9 mouse cellular contexts compared by ENCODE assay signal in genomic region chr2:148706409-148707201, GRCm38 (mm10). TPM values are rescaled to one million over a fixed set of nuclear protein-coding genes. Genes with fewer than 3 reads are reported as not detected.
A peak's percentile ranks its signal among the peaks of the same experiment; 100 is the strongest.
DNase-seq lines count a peak whose midpoint lies in the region; ATAC-seq and TF ChIP-seq lines count a peak whose summit lies in the region.
"Had no signal": no experiment of that assay in that cellular context is flagged by ENCODE, and none has a peak within 500 bp of the region (broad histone marks: within the 10 kb centered on the region; RNA-seq: fewer than 3 reads in every experiment).

No protein-coding gene starts in this region.

- H3K4me3 ChIP-seq in embryonic facial prominence, embryonic 12.5 days, result no peak overlapping the region
- H3K4me3 ChIP-seq in lung, postnatal 0 days (ENCODE audit: low read depth, low read length), result no peak overlapping the region

- H3K27me3 ChIP-seq in embryonic facial prominence, embryonic 12.5 days, result no peaks in the 10 kb centered on the region
- no peaks in the 10 kb centered on the region for H3K27me3 ChIP-seq in lung, postnatal 0 days (replicated peaks; ENCODE audit: insufficient read depth, low read length)
- H3K27me3 ChIP-seq in splenic B cell, adult 2 months (ENCODE audit: control insufficient read depth, insufficient read depth, low read length, poor library complexity, severe bottlenecking), result no peaks in the 10 kb centered on the region

- no peaks in the 10 kb centered on the region for H3K4me1 ChIP-seq in embryonic facial prominence, embryonic 12.5 days
- H3K4me1 ChIP-seq in lung, postnatal 0 days (ENCODE audit: insufficient read depth, low read depth, low read length), result no peaks in the 10 kb centered on the region

- H3K36me3 ChIP-seq in embryonic facial prominence, embryonic 12.5 days, result peaks cover 12% of the 10 kb centered on the region; the same call in 1 of the 2 replicates
- no peaks in the 10 kb centered on the region; the same call in 1 of the 2 replicates for H3K36me3 ChIP-seq in lung, postnatal 0 days (ENCODE audit: insufficient read depth, low read length)
- H3K36me3 ChIP-seq in splenic B cell, adult 2 months (ENCODE audit: control insufficient read depth, insufficient read depth, low read length, poor library complexity, severe bottlenecking), result no peaks in the 10 kb centered on the region

- H3K9me3 ChIP-seq in embryonic facial prominence, embryonic 12.5 days, result no peaks in the 10 kb centered on the region
- H3K9me3 ChIP-seq in lung, postnatal 0 days (ENCODE audit: low read length), result no peaks in the 10 kb centered on the region

- ATAC-seq in CD4-positive, CD25-positive, alpha-beta regulatory T cell, adult 4 months, result peak; percentile 87
- ATAC-seq in embryonic facial prominence, embryonic 12.5 days (ENCODE audit: insufficient number of reproducible peaks, insufficient read depth, low FRiP score, low TSS enrichment), result peak; percentile 35; the same call in 1 of the 2 replicates
- no peak for ATAC-seq in lung, postnatal 0 days

- DNase-seq in heart, adult 11 months, result peak; percentile 85
- DNase-seq in heart, postnatal 4 days, result no peak
- peak; percentile 69 for DNase-seq in lung, postnatal 0 days (ENCODE audit: low spot score)
- DNase-seq in splenic B cell, adult 2 months (ENCODE audit: low read depth, low spot score), result peak; percentile 48
- no peak for DNase-seq in right cerebral cortex, postnatal 10 days (ENCODE audit: low spot score in 2 of 2)
- no peak for DNase-seq in adrenal gland, postnatal 36 days

- H3K9ac ChIP-seq in embryonic facial prominence, embryonic 12.5 days, result no peak overlapping the region
- no peak overlapping the region for H3K9ac ChIP-seq in lung, postnatal 0 days (replicated peaks; ENCODE audit: low read depth)

- 86% methylated on average over 15 of the region's 15 CpGs for WGBS in embryonic facial prominence, embryonic 12.5 days
- WGBS in lung, postnatal 0 days, result 79% methylated on average over 15 of the region's 15 CpGs

- no peak overlapping the region for H3K4me2 ChIP-seq in embryonic facial prominence, embryonic 12.5 days (replicated peaks)
- no peak overlapping the region for H3K4me2 ChIP-seq in lung, postnatal 0 days (replicated peaks; ENCODE audit: low read depth, low read length)

- no peak for TF ChIP-seq EP300 in lung, postnatal 0 days (IDR thresholded peaks at IDR 0.05)

- H3K27ac ChIP-seq in embryonic facial prominence, embryonic 12.5 days, result no peak overlapping the region
- no peak overlapping the region for H3K27ac ChIP-seq in lung, postnatal 0 days (ENCODE audit: low read length)

- TF ChIP-seq CTCF in lung, postnatal 0 days (IDR thresholded peaks at IDR 0.05), result peak; percentile 66

RNA-seq across cellular contexts. Expression of gene Napb, which starts 25.7 kb away (rescaled TPM):
- 1 to 10 TPM; 2.5 to 2.6 TPM for total RNA-seq in heart, postnatal 4 days (2021)
- 1 to 10 TPM; 1.2 TPM for polyA plus RNA-seq in CD4-positive, CD25-positive, alpha-beta regulatory T cell, adult 4 months (2017; shearing (Covaris generic))
- polyA plus RNA-seq in embryonic facial prominence, embryonic 12.5 days (2016; fragmentation: Nextera tagmentation; extraction: Ambion mirVana), result 7.1 and 7.6 TPM in 2 replicates
- 1.4 TPM in 2 replicates for polyA plus RNA-seq in lung, postnatal 0 days (2015; fragmentation: Nextera tagmentation; extraction: Ambion mirVana)
- total RNA-seq in adrenal gland, postnatal 36 days (2021), result 1 to 10 TPM; 4.2 to 5.8 TPM

RNA-seq across cellular contexts. Expression of gene Gzf1, which starts 25.8 kb away (rescaled TPM):
- total RNA-seq in heart, postnatal 4 days (2021), result 10 to 100 TPM; 19.9 to 21.3 TPM
- polyA plus RNA-seq in CD4-positive, CD25-positive, alpha-beta regulatory T cell, adult 4 months (2017; shearing (Covaris generic)), result 10 to 100 TPM; 17.0 to 19.0 TPM
- polyA plus RNA-seq in embryonic facial prominence, embryonic 12.5 days (2016; fragmentation: Nextera tagmentation; extraction: Ambion mirVana), result 23.1 and 25.1 TPM in 2 replicates
- 21.3 and 23.7 TPM in 2 replicates for polyA plus RNA-seq in lung, postnatal 0 days (2015; fragmentation: Nextera tagmentation; extraction: Ambion mirVana)
- 10 to 100 TPM; 27.8 to 34.8 TPM for total RNA-seq in adrenal gland, postnatal 36 days (2021)

RNA-seq across cellular contexts. Expression of gene Nxt1, which starts 34.2 kb away (rescaled TPM):
- total RNA-seq in heart, postnatal 4 days (2021), result 10 to 100 TPM; 19.1 to 21.5 TPM
- 10 to 100 TPM; 41.1 to 61.1 TPM for polyA plus RNA-seq in CD4-positive, CD25-positive, alpha-beta regulatory T cell, adult 4 months (2017; shearing (Covaris generic))
- 100 and 103 TPM in 2 replicates for polyA plus RNA-seq in embryonic facial prominence, embryonic 12.5 days (2016; fragmentation: Nextera tagmentation; extraction: Ambion mirVana)
- 46.2 and 46.4 TPM in 2 replicates for polyA plus RNA-seq in lung, postnatal 0 days (2015; fragmentation: Nextera tagmentation; extraction: Ambion mirVana)
- 10 to 100 TPM; 18.5 to 18.8 TPM for total RNA-seq in adrenal gland, postnatal 36 days (2021)

RNA-seq across cellular contexts. Expression of gene Cstl1, which starts 43.6 kb away (rescaled TPM):
- not detected for total RNA-seq in heart, postnatal 4 days (2021)
- polyA plus RNA-seq in CD4-positive, CD25-positive, alpha-beta regulatory T cell, adult 4 months (2017; shearing (Covaris generic)), result not detected
- not detected in 2 replicates for polyA plus RNA-seq in embryonic facial prominence, embryonic 12.5 days (2016; fragmentation: Nextera tagmentation; extraction: Ambion mirVana)
- not detected in 2 replicates for polyA plus RNA-seq in lung, postnatal 0 days (2015; fragmentation: Nextera tagmentation; extraction: Ambion mirVana)
- under 1 TPM; 0.49 to 0.89 TPM for total RNA-seq in adrenal gland, postnatal 36 days (2021)
- polyA plus RNA-seq: intestine, embryonic 14.5 days had no signal

Comparison
In these comparisons a context has a peak if more than half of its experiments do, and no peak if none do; other contexts are left out.
1. DNase-seq: peak in heart, adult 11 months (single experiment), lung, postnatal 0 days (single experiment) and splenic B cell, adult 2 months (single experiment); none in heart, postnatal 4 days (single experiment), right cerebral cortex, postnatal 10 days (0 of 2) and adrenal gland, postnatal 36 days (0 of 2).